Mouse (Mus musculus) gastrocnemius, postnatal 25 days (tissue): ENCODE data around the gene Ssbp3. TPM values are rescaled to one million over a fixed set of nuclear protein-coding genes. Genes with fewer than 3 reads are reported as not detected.

Experiments used
- DNase-seq: peaks from one replicate; pipeline ENCODE4 v3.0.0; 2022
- total RNA-seq, 2 experiments: library from RNA; stranded (reverse); gene quantifications; 1 replicate in 1 of 2; 2 replicates in 1 of 2; pipeline ENCODE4 v1.2.3; 2021

The Ssbp3 gene
- total RNA-seq, 2 experiments from 2014 or later: 18.7 to 19.5 TPM

- DNase-seq: no peak
These were observed 24.6 kb downstream of the Ssbp3 start for GRCm38 (mm10) chr4:106934931-106935582.

- DNase-seq: no peak
These were observed 25.1 kb downstream of the Ssbp3 start for GRCm38 (mm10) chr4:106935583-106935935.

GRCm38 (mm10) chr4:106936041-106936440 is 25.5 kb downstream of the Ssbp3 start:
- DNase-seq: no peak

GRCm38 (mm10) chr4:106936741-106937140 is 26.2 kb downstream of the Ssbp3 start:
- DNase-seq: no peak

GRCm38 (mm10) chr4:106938506-106939222 is 28.2 kb downstream of the Ssbp3 start:
- DNase-seq: no peak

GRCm38 (mm10) chr4:106939223-106939918 is 28.9 kb downstream of the Ssbp3 start:
- no peak for DNase-seq

GRCm38 (mm10) chr4:106939919-106940227 is 29.4 kb downstream of the Ssbp3 start:
- no peak for DNase-seq

GRCm38 (mm10) chr4:106940945-106941344 is 30.4 kb downstream of the Ssbp3 start:
- DNase-seq: no peak

- DNase-seq: no peak
These were observed 31.0 kb downstream of the Ssbp3 start for GRCm38 (mm10) chr4:106941475-106941874.

GRCm38 (mm10) chr4:106942491-106942890 is 32.0 kb downstream of the Ssbp3 start:
- no peak for DNase-seq

GRCm38 (mm10) chr4:106943627-106944026 is 33.1 kb downstream of the Ssbp3 start:
- no peak for DNase-seq

GRCm38 (mm10) chr4:106944898-106945297 is 34.4 kb downstream of the Ssbp3 start:
- no peak for DNase-seq

GRCm38 (mm10) chr4:106947741-106948140 is 37.2 kb downstream of the Ssbp3 start:
- no peak for DNase-seq

GRCm38 (mm10) chr4:106948546-106948945 is 38.0 kb downstream of the Ssbp3 start:
- DNase-seq: no peak

GRCm38 (mm10) chr4:106949200-106949599 is 38.7 kb downstream of the Ssbp3 start:
- no peak for DNase-seq

- DNase-seq: no peak
These were observed 40.3 kb downstream of the Ssbp3 start for GRCm38 (mm10) chr4:106950801-106951200.

GRCm38 (mm10) chr4:106951455-106951854 is 41.0 kb downstream of the Ssbp3 start:
- DNase-seq: no peak

- DNase-seq: no peak
These were observed 42.7 kb downstream of the Ssbp3 start for GRCm38 (mm10) chr4:106953221-106953620.

GRCm38 (mm10) chr4:106953760-106954159 is 43.3 kb downstream of the Ssbp3 start:
- no peak for DNase-seq

- peak; percentile 40 for DNase-seq
These were observed 45.5 kb downstream of the Ssbp3 start for GRCm38 (mm10) chr4:106955729-106956712.

- DNase-seq: no peak
These were observed 47.6 kb downstream of the Ssbp3 start for GRCm38 (mm10) chr4:106958117-106958516.

GRCm38 (mm10) chr4:106958561-106958960 is 48.1 kb downstream of the Ssbp3 start:
- no peak for DNase-seq
